Mouse (Mus musculus) midbrain, embryonic 14.5 days (tissue): Measurements from ENCODE around the gene Maml3. TPM values are rescaled to one million over a fixed set of nuclear protein-coding genes. Genes with fewer than 3 reads are reported as not detected.
A peak's percentile ranks its signal among the peaks of the same experiment; 100 is the strongest.

Experiments used
- ATAC-seq: fragments of 200-750 bp; cut with Nextera tagmentation; 2 replicates; pipeline ENCODE4 v1.8.0; 2017; ENCODE audit warnings: moderate number of reproducible peaks, moderate library complexity; ENCODE audit not compliant: low FRiP score, low TSS enrichment
- DNase-seq: peaks from one replicate; pipeline ENCODE4 v3.0.0-alpha.2; 2015
- H3K27ac ChIP-seq: fragments of 300-500 bp; sonication (generic); replicated peaks from 2 replicates; pipeline ENCODE4 v1.5.1; 2014; ENCODE audit warnings: mild to moderate bottlenecking, low read depth, low read length, moderate library complexity
- H3K27me3 ChIP-seq: fragments of 300-500 bp; sonication (generic); 2 replicates; pipeline ENCODE4 v1.6.1; 2014; ENCODE audit warnings: low read length, control low read depth, mixed read lengths; ENCODE audit not compliant: control insufficient read depth, insufficient read depth
- H3K36me3 ChIP-seq: fragments of 300-500 bp; sonication (generic); 2 replicates; pipeline ENCODE4 v1.6.1; 2014; ENCODE audit warnings: low read length, control low read depth; ENCODE audit not compliant: control insufficient read depth, insufficient read depth
- H3K4me1 ChIP-seq: fragments of 300-500 bp; sonication (generic); 2 replicates; pipeline ENCODE4 v1.6.1; 2014; ENCODE audit warnings: mild to moderate bottlenecking, antibody characterized with exemption, low read length, control low read depth; ENCODE audit not compliant: control insufficient read depth, insufficient read depth
- H3K4me2 ChIP-seq: fragments of 300-500 bp; sonication (generic); 2 replicates; pipeline ENCODE4 v1.6.1; 2014; ENCODE audit warnings: mild to moderate bottlenecking, low read length, moderate library complexity
- H3K4me3 ChIP-seq: fragments of 300-500 bp; sonication (generic); replicated peaks from 2 replicates; pipeline ENCODE4 v1.5.1; 2014; ENCODE audit warnings: low read depth, low read length
- H3K9ac ChIP-seq: fragments of 300-500 bp; sonication (generic); replicated peaks from 2 replicates; pipeline ENCODE4 v1.6.1; 2014; ENCODE audit warnings: mild to moderate bottlenecking, low read length, moderate library complexity
- H3K9me3 ChIP-seq: fragments of 300-500 bp; sonication (generic); 2 replicates; pipeline ENCODE4 v1.6.1; 2016; ENCODE audit warnings: low read length, control low read depth, mixed read lengths; ENCODE audit not compliant: control insufficient read depth
- WGBS: fragments of 180-500 bp; shearing (Covaris S2); extraction: QIAGEN DNeasy Blood & Tissue Kit; methylation state at CpG from one replicate; pipeline ENCODE4 v1.1.7; 2014; 5-methylcytosine and 5-hydroxymethylcytosine counted together
- polyA plus RNA-seq: library from polyadenylated mRNA; unstranded; fragments of >200 nt; fragmentation: Nextera tagmentation; extraction: Ambion mirVana; gene quantifications from 2 replicates; pipeline ENCODE4 v1.2.1, GENCODE M21; 2014

The Maml3 gene
- polyA plus RNA-seq, 1 experiment from 2014 or later: 10.3 TPM

DNA sequence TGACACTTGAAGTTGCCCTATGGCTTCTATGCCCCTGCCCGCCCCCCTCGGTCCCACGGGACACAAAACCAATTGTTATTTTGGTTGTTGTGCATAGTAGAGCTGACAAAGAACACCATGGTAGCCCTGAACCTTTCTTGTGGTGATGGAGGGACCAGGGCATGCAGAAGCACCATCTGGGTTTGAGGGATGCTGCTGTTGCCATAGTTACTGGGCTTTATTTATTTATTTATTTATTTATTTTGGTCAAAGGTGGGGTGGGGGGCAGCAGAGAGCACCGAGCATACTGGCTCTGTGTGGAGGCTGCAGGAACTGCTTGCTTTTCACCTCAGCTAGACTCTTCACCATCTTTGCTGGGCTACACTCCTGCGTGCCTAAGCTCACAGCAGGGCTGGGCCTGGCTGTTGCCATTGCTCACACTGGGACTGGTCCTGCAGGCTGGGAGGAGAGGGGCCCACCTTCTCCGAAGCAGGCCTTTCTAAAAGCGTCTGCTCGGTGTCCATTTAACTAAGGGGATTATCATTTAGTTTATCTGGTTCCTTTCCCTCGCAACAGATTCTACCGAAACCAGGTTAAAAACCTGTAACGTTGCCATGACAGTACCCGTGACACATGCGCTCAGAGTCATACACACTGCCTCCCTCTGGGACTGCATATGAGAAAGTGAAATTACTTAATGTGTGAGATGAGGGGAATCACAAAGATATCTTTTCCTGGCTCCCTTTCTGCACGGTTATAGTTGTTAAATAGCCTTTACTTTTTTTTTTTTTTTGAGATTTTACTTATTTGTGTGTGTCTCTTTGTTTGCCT, 375.6 kb downstream of the Maml3 start:
- H3K4me3 ChIP-seq: no peak overlapping the region
- peak; percentile 48; the same call in 1 of the 2 replicates for ATAC-seq
- H3K27ac ChIP-seq: peak overlapping the region; percentile 58

DNA sequence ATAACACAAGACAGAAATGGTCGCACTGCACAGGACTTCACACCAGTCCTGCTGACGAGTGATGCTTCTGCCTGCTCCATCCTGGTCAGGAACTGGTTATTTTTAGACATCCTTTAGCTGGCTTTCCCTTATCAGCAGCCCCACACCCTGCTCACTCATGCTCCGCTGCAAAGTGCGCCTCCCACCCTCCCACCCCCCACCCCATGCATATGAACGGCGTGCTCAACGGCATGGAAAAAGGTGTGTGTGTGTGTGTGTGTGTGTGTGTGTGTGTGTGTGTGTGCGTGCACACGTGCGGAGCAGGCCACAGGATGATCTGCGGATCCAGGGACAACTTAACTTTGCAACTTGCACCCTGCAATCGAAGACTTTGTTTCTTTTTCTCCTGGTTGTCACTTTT, 376.4 kb downstream of the Maml3 start:
- no peaks in the 10 kb centered on the region for H3K27me3 ChIP-seq
- ATAC-seq (no peak), DNase-seq (no peak)
- H3K27ac ChIP-seq: no peak overlapping the region
- 65% methylated on average over 12 of the region's 12 CpGs for WGBS
- no peaks in the 10 kb centered on the region for H3K36me3 ChIP-seq
- no peak overlapping the region for H3K9ac ChIP-seq
- H3K4me1 ChIP-seq: peaks cover 31% of the 10 kb centered on the region
- no peaks in the 10 kb centered on the region for H3K9me3 ChIP-seq
- H3K4me2 ChIP-seq: no peak overlapping the region
- no peak overlapping the region for H3K4me3 ChIP-seq

More for the DNA sequence above, 375.6 kb downstream of the Maml3 start:
- Histone ChIP-seq H3K9me3 (no peaks in the 10 kb centered on the region), H3K9ac (no peak overlapping the region), H3K4me1 (peaks cover 34% of the 10 kb centered on the region), H3K27me3 (no peaks in the 10 kb centered on the region), H3K4me2 (no peak overlapping the region), H3K36me3 (no peaks in the 10 kb centered on the region)
- WGBS: 37% methylated on average over 14 of the region's 14 CpGs
- peak; percentile 64 for DNase-seq

- no peak overlapping the region for H3K27ac ChIP-seq
- H3K9me3 ChIP-seq: no peaks in the 10 kb centered on the region
- H3K9ac ChIP-seq: no peak overlapping the region
- WGBS: 77% methylated on average over 8 of the region's 8 CpGs
- H3K4me3 ChIP-seq: no peak overlapping the region
- no peak overlapping the region for H3K4me2 ChIP-seq
- ATAC-seq (no peak), DNase-seq (no peak)
- H3K36me3 ChIP-seq: no peaks in the 10 kb centered on the region
- H3K4me1 ChIP-seq: peaks cover 28% of the 10 kb centered on the region
- no peaks in the 10 kb centered on the region for H3K27me3 ChIP-seq
Observed at GRCm38 (mm10) chr3:51727968-51728367, 376.9 kb downstream of the Maml3 start.

DNA sequence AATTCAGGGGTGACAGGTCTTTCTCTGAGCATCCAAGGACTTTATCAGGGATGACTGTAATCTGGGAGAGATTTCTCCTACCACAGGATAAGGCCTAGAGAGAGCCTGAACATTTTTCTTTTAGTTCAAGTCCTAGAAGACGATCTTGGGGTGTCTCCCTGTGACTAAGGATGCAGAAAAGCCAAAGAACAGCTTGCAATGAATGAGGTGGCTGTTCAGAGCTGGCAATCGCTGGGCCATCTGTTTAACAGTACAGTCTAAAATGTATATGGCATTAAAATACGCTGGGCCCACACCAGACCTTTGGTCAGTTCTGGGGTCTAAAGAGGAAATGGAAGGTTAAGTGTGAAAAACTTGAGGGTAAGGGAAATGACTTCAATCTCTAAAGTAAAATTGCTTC, 377.4 kb downstream of the Maml3 start:
- Histone ChIP-seq H3K27me3 (no peaks in the 10 kb centered on the region), H3K4me3 (no peak overlapping the region), H3K9me3 (no peaks in the 10 kb centered on the region), H3K9ac (no peak overlapping the region), H3K36me3 (no peaks in the 10 kb centered on the region), H3K4me1 (peaks cover 25% of the 10 kb centered on the region), H3K4me2 (no peak overlapping the region), H3K27ac (no peak overlapping the region)
- no peak for DNase-seq
- no peak for ATAC-seq
- 82% methylated on average over 3 of the region's 3 CpGs for WGBS

GRCm38 (mm10) chr3:51726257-51726656, 378.6 kb downstream of the Maml3 start:
- peaks cover 14% of the 10 kb centered on the region for H3K4me1 ChIP-seq
- DNase-seq (no peak), ATAC-seq (no peak)
- H3K4me2 ChIP-seq: no peak overlapping the region
- no peak overlapping the region for H3K9ac ChIP-seq
- WGBS: 95% methylated on average over 6 of the region's 6 CpGs
- H3K27me3 ChIP-seq: no peaks in the 10 kb centered on the region
- H3K4me3 ChIP-seq: no peak overlapping the region
- H3K36me3 ChIP-seq: no peaks in the 10 kb centered on the region
- H3K27ac ChIP-seq: no peak overlapping the region
- no peaks in the 10 kb centered on the region for H3K9me3 ChIP-seq

- ATAC-seq (no peak), DNase-seq (no peak)
- H3K9ac ChIP-seq: no peak overlapping the region
- H3K27ac ChIP-seq: no peak overlapping the region
- WGBS: 86% methylated on average over 1 of the region's 1 CpGs
- no peaks in the 10 kb centered on the region for H3K9me3 ChIP-seq
- H3K4me3 ChIP-seq: no peak overlapping the region
- H3K27me3 ChIP-seq: no peaks in the 10 kb centered on the region
- H3K4me2 ChIP-seq: no peak overlapping the region
- no peaks in the 10 kb centered on the region for H3K36me3 ChIP-seq
- H3K4me1 ChIP-seq: no peaks in the 10 kb centered on the region
Observed at GRCm38 (mm10) chr3:51719982-51720381, 384.9 kb downstream of the Maml3 start.

DNA sequence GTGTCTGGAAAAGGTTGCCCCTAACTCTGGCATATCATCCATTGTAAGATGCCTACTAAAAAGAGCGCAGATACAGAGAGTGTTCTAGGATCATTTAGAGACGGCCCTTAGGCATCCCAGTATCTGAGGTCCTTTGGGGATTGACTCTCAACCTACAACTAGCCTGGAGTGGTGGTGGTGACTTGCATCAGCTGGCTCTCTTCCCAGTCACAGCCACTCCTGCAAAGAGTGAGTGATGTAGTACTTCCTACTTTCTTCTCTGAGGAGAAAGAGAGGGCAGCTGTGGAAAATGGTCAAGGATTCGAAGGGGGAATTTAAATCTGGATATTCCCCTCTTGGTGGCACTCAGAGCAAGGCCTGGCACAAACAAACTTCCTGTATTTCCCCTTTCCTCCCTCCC, 385.5 kb downstream of the Maml3 start:
- DNase-seq: no peak
- Histone ChIP-seq H3K27me3 (no peaks in the 10 kb centered on the region), H3K27ac (no peak overlapping the region), H3K4me2 (no peak overlapping the region), H3K36me3 (no peaks in the 10 kb centered on the region), H3K4me3 (no peak overlapping the region), H3K9ac (no peak overlapping the region), H3K4me1 (no peaks in the 10 kb centered on the region), H3K9me3 (no peaks in the 10 kb centered on the region)
- no peak for ATAC-seq
- WGBS: 90% methylated on average over 3 of the region's 3 CpGs

GRCm38 (mm10) chr3:51717909-51718308, 387.0 kb downstream of the Maml3 start:
- H3K9me3 ChIP-seq: no peaks in the 10 kb centered on the region
- WGBS: 75% methylated on average over 4 of the region's 4 CpGs
- H3K27me3 ChIP-seq: no peaks in the 10 kb centered on the region
- ATAC-seq: no peak
- no peaks in the 10 kb centered on the region for H3K36me3 ChIP-seq
- H3K4me3 ChIP-seq: no peak overlapping the region
- no peak overlapping the region for H3K27ac ChIP-seq
- H3K4me2 ChIP-seq: no peak overlapping the region
- DNase-seq: no peak
- no peaks in the 10 kb centered on the region for H3K4me1 ChIP-seq
- no peak overlapping the region for H3K9ac ChIP-seq

- Histone ChIP-seq H3K9me3 (no peaks in the 10 kb centered on the region), H3K36me3 (no peaks in the 10 kb centered on the region), H3K27me3 (no peaks in the 10 kb centered on the region), H3K4me3 (no peak overlapping the region), H3K4me1 (no peaks in the 10 kb centered on the region), H3K9ac (no peak overlapping the region), H3K4me2 (no peak overlapping the region), H3K27ac (no peak overlapping the region)
- DNase-seq (no peak), ATAC-seq (no peak)
- 81% methylated on average over 3 of the region's 3 CpGs for WGBS
Observed at GRCm38 (mm10) chr3:51717455-51717854, 387.4 kb downstream of the Maml3 start.
